Mouse (Mus musculus) adrenal gland, postnatal 4 days (tissue): ENCODE measurements around the gene Spryd3. TPM values are rescaled to one million over a fixed set of nuclear protein-coding genes. Genes with fewer than 3 reads are reported as not detected.

Source experiments
- DNase-seq, 2 experiments: peaks; one replicate each; pipeline ENCODE4 v3.0.0; 2021 to 2022; ENCODE audit warnings: low spot score in 2 of 2, mixed read lengths in 2 of 2
- total RNA-seq, 2 experiments: library from RNA; stranded (reverse); gene quantifications; 2 replicates each; pipeline ENCODE4 v1.2.3; 2021

Gene Spryd3
- total RNA-seq, 2 experiments from 2014 or later: 32.5 to 35.9 TPM

DNA sequence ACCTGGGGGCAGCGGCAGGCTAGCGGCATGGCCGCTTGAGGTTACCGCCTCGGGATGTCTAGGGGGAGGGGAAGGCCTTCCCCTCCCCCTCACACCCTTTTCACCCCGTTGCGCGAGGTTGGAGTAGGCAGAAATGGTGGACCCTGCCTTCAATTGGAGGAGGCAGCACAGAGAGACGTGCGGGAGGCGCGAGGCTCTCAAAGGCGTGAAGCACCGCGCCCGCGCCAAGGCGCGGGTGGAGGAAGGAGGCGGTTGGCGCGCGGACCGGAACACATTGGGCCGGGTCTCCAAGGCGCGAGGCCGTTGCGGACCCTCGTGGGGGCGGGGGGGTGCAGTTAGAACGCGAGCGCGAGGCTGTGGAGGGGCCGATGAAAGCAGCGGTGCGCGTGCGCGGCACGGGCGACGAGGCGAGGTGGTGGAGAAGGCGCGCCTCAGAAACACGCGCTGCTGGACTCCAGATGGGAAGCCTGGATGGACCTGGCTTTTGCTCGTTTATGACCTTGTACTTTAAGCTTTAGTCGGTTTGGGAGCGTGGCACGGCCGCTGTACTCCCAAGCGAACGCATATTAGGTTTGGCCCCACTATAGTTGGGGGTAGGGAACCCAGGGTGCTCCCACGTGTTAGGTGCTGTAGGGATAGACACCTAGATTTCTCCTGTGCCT, 61.8 kb downstream of the Spryd3 start:
- DNase-seq: peak; percentile 44

DNA sequence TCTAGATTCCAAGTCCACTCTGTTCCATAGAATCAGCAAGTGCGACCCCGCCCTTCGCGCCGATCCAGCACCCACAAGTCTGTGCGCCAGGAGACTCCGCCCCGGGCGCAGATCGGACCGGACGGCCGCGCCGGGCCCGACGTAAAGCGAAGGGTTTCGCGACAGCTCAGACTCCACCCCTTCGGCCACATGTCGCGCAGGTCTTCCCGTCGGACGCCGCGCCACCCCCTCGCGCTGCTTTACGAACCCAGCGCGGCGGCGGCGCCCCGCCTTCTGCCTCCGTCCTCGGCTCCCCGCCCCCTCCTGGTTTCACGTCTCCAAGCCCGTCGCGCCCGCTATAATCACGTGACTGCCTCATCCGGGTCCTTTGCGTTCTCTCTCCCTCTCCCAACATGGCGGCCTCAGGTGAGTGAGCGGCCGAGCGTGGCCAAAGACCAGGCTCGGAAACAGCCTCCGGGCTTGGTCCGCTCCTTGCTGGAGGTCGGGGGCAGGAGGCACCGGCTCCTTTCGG, 62.4 kb downstream of the Spryd3 start, which contains the start of gene Eif4b:
Gene Eif4b (plus strand): TSS at position 215 of the 511 bp plus-strand sequence.
- DNase-seq: peak; percentile 95 to 97

DNA sequence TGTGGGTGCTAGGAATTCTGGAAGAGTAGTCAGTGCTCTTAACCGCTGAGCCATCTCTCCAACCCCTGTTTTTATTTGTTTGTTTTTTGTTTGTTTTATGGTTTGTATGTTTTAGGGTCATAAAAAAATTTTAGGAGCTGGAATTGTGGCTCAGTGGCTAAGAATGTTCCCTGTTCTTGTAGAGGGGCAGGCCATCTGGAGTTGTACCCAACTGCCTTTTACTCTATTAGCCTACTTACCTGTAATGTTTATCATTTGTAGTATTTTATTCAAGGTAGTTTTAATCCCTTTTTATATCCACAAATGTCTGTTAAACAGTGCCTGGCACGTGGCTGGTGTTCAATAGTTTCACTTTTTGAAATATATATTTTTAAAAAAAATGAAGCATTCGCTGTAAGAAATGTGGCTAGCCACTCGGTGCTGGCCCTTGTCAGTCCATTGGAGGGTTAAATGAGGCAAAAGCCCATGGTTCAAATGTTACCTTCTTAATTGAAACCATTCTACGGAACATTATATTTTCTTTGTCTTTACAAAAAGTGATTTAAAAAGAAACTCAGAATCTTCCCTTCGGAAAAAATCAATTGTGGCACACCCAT, 63.0 kb downstream of the Spryd3 start:
- no peak for DNase-seq

DNA sequence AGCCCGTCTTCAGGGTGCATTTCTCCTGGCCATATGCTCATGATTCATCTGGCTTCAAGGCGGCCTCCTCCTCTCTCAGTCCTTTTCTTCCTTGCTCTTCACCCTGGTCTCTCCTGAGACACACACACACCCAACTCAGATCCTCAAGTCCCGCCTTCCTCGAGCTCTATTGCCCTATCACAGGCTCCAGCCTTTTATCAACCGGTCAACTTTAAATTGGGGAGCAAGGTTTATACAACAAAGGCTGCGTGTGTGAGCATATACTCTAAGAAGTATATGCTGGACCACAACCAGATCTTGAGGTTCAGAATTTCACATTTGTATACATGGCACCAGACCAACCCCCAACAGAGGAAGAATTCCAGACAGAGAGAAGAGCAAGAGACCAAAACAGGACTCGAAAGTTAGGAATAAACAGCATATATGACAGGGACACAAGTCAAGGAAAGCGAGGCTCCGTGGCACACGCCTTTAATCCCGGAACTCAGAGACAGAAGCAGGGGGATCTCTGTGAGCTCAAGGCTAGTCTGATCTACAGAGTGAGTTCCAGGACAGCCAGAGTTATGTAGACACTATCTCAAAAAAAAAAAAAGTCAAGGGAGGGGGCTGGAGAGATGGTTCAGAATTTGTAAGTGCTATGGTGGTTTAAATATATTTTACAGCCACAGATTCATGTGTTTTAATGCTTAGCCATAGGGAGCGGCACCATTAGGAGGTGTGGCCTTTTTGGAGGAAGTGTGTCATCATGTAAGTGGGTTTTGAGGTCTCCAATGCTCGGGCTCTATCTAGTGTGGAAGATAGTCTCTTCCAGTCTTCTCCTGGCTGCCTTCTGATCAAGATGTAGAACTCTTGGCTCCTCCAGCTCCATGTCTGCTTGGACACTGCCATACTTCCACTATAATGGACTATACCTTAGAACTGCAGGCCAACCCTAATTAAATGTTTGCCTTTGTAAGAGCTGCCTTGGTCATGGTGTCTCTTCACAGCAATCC, 65.3 kb downstream of the Spryd3 start:
- no peak for DNase-seq

Other genes starting within 250 kb of the Spryd3 start
- gene Krt76, start 243.3 kb downstream of the Spryd3 start, total RNA-seq: not detected
- gene Krt4, start 211.5 kb downstream of the Spryd3 start, total RNA-seq: not detected
- 1 to 10 TPM; 1.2 to 1.4 TPM for gene Krt79, start 195.9 kb downstream of the Spryd3 start, total RNA-seq
- gene Krt78, start 181.9 kb downstream of the Spryd3 start, total RNA-seq: not detected
- 10 to 100 TPM; 18.8 TPM for gene Krt8, start 131.8 kb downstream of the Spryd3 start, total RNA-seq
- gene Krt18, start 108.1 kb downstream of the Spryd3 start, total RNA-seq: 10 to 100 TPM; 17.3 to 22.9 TPM
- 100 to 1,000 TPM; 352 to 356 TPM for gene Eif4b, start 62.5 kb downstream of the Spryd3 start, total RNA-seq
- gene Tns2, start 35.8 kb downstream of the Spryd3 start, total RNA-seq: 10 to 100 TPM; 60.9 to 63.6 TPM
- gene Igfbp6, start 8.1 kb upstream of the Spryd3 start, total RNA-seq: 10 to 100 TPM; 33.9 to 34.4 TPM
- gene Soat2, start 14.3 kb upstream of the Spryd3 start, total RNA-seq: 1 to 10 TPM in 1 of 2 experiments, under 1 TPM in 1; 0.78 to 3.8 TPM
- gene Zfp740, start 67.0 kb upstream of the Spryd3 start, total RNA-seq: 100 to 1,000 TPM; 131 to 134 TPM
- 100 to 1,000 TPM in 1 of 2 experiments, 10 to 100 TPM in 1; 90.0 to 106 TPM for gene Csad, start 68.5 kb upstream of the Spryd3 start, total RNA-seq
- gene Itgb7, start 95.7 kb upstream of the Spryd3 start, total RNA-seq: 1 to 10 TPM; 1.1 to 3.6 TPM
- gene Rarg, start 121.3 kb upstream of the Spryd3 start, total RNA-seq: 10 to 100 TPM; 24.8 to 28.6 TPM
- gene Gm9918, start 134.3 kb upstream of the Spryd3 start, total RNA-seq: under 1 TPM; 0.17 to 0.31 TPM
- 10 to 100 TPM; 34.4 to 36.7 TPM for gene Mfsd5, start 143.2 kb upstream of the Spryd3 start, total RNA-seq
- gene Espl1, start 160.0 kb upstream of the Spryd3 start, total RNA-seq: 10 to 100 TPM; 16.5 to 24.5 TPM
- gene Pfdn5, start 189.9 kb upstream of the Spryd3 start, total RNA-seq: 100 to 1,000 TPM; 443 to 452 TPM
- gene Myg1, start 195.5 kb upstream of the Spryd3 start, total RNA-seq: 10 to 100 TPM; 86.3 to 96.7 TPM
- gene Aaas, start 214.5 kb upstream of the Spryd3 start, total RNA-seq: 10 to 100 TPM; 32.3 to 39.0 TPM
- under 1 TPM; 0.31 to 0.48 TPM for gene Sp7, start 230.9 kb upstream of the Spryd3 start, total RNA-seq